Mouse (Mus musculus): ENCODE results near the gene Usp54. TPM values are rescaled to one million over a fixed set of nuclear protein-coding genes. Genes with fewer than 3 reads are reported as not detected.

The Usp54 gene
- polyA plus RNA-seq, 1 experiment: 8.4 TPM

GRCm38 (mm10) chr14:20668154-20668810 lies 27.4 kb upstream of the Usp54 start, which contains the start of gene Synpo2l:
Gene Synpo2l (minus strand): TSS chr14:20668354.
- no peaks in the 10 kb centered on the region for H3K4me1 ChIP-seq (ENCODE audit: control insufficient read depth, insufficient read depth, low read length)
- no peak within 1 kb of the TSS for H3K27ac ChIP-seq (ENCODE audit: insufficient read depth, low read length)
- no peak for TF ChIP-seq POLR2A (IDR thresholded peaks at IDR 0.05; ENCODE audit: low read depth, low read length)
- TF ChIP-seq CTCF (IDR thresholded peaks at IDR 0.05; ENCODE audit: borderline replicate concordance, insufficient read depth, low read length): no peak
- H3K4me3 ChIP-seq (ENCODE audit: insufficient read depth, low read length): no peak within 1 kb of the TSS

GRCm38 (mm10) chr14:20667469-20667868 lies 26.6 kb upstream of the Usp54 start:
- no peak for TF ChIP-seq POLR2A (IDR thresholded peaks at IDR 0.05; ENCODE audit: low read depth, low read length)
- no peak for TF ChIP-seq CTCF (IDR thresholded peaks at IDR 0.05; ENCODE audit: borderline replicate concordance, insufficient read depth, low read length)
- H3K4me1 ChIP-seq (ENCODE audit: control insufficient read depth, insufficient read depth, low read length): peaks cover 1% of the 10 kb centered on the region; the same call in 1 of the 2 replicates
- no peak overlapping the region for H3K27ac ChIP-seq (ENCODE audit: insufficient read depth, low read length)
- H3K4me3 ChIP-seq (ENCODE audit: insufficient read depth, low read length): no peak overlapping the region

GRCm38 (mm10) chr14:20664436-20664835 lies 23.6 kb upstream of the Usp54 start:
- H3K4me1 ChIP-seq (ENCODE audit: control insufficient read depth, insufficient read depth, low read length): peaks cover 6% of the 10 kb centered on the region; the same call in 1 of the 2 replicates
- no peak for TF ChIP-seq CTCF (IDR thresholded peaks at IDR 0.05; ENCODE audit: borderline replicate concordance, insufficient read depth, low read length)
- no peak for TF ChIP-seq POLR2A (IDR thresholded peaks at IDR 0.05; ENCODE audit: low read depth, low read length)
- H3K27ac ChIP-seq (ENCODE audit: insufficient read depth, low read length): no peak overlapping the region
- no peak overlapping the region for H3K4me3 ChIP-seq (ENCODE audit: insufficient read depth, low read length)

GRCm38 (mm10) chr14:20663601-20664000 lies 22.7 kb upstream of the Usp54 start:
- TF ChIP-seq CTCF (IDR thresholded peaks at IDR 0.05; ENCODE audit: borderline replicate concordance, insufficient read depth, low read length): no peak
- no peak for TF ChIP-seq POLR2A (IDR thresholded peaks at IDR 0.05; ENCODE audit: low read depth, low read length)
- H3K4me3 ChIP-seq (ENCODE audit: insufficient read depth, low read length): no peak overlapping the region
- no peak overlapping the region for H3K27ac ChIP-seq (ENCODE audit: insufficient read depth, low read length)
- peaks cover 6% of the 10 kb centered on the region; the same call in 1 of the 2 replicates for H3K4me1 ChIP-seq (ENCODE audit: control insufficient read depth, insufficient read depth, low read length)

GRCm38 (mm10) chr14:20662740-20663139 lies 21.9 kb upstream of the Usp54 start:
- Histone ChIP-seq H3K4me1 (ENCODE audit: control insufficient read depth, insufficient read depth, low read length) (peaks cover 6% of the 10 kb centered on the region; the same call in 1 of the 2 replicates), H3K27ac (ENCODE audit: insufficient read depth, low read length) (no peak overlapping the region), H3K4me3 (ENCODE audit: insufficient read depth, low read length) (no peak overlapping the region)
- no peak for TF ChIP-seq CTCF (IDR thresholded peaks at IDR 0.05; ENCODE audit: borderline replicate concordance, insufficient read depth, low read length)

GRCm38 (mm10) chr14:20661661-20662331 lies 20.9 kb upstream of the Usp54 start:
- peaks cover 6% of the 10 kb centered on the region; the same call in 1 of the 2 replicates for H3K4me1 ChIP-seq (ENCODE audit: control insufficient read depth, insufficient read depth, low read length)
- H3K4me3 ChIP-seq (ENCODE audit: insufficient read depth, low read length): peak overlapping the region; percentile 77
- no peak for TF ChIP-seq CTCF (IDR thresholded peaks at IDR 0.05; ENCODE audit: borderline replicate concordance, insufficient read depth, low read length)
- TF ChIP-seq POLR2A (IDR thresholded peaks at IDR 0.05; ENCODE audit: low read depth, low read length): no peak
- H3K27ac ChIP-seq (ENCODE audit: insufficient read depth, low read length): peak overlapping the region; percentile 62

GRCm38 (mm10) chr14:20660827-20661660 lies 20.2 kb upstream of the Usp54 start:
- peak; percentile 52; the same call in 1 of the 2 replicates for TF ChIP-seq CTCF (IDR thresholded peaks at IDR 0.05; ENCODE audit: borderline replicate concordance, insufficient read depth, low read length)
- peak; percentile 78 for TF ChIP-seq POLR2A (IDR thresholded peaks at IDR 0.05; ENCODE audit: low read depth, low read length)
- Histone ChIP-seq H3K27ac (ENCODE audit: insufficient read depth, low read length) (peak overlapping the region; percentile 62), H3K4me1 (ENCODE audit: control insufficient read depth, insufficient read depth, low read length) (peaks cover 6% of the 10 kb centered on the region; the same call in 1 of the 2 replicates), H3K4me3 (ENCODE audit: insufficient read depth, low read length) (peak overlapping the region; percentile 77)

- TF ChIP-seq CTCF (IDR thresholded peaks at IDR 0.05; ENCODE audit: borderline replicate concordance, insufficient read depth, low read length) (no peak), POLR2A (IDR thresholded peaks at IDR 0.05; ENCODE audit: low read depth, low read length) (no peak)
- Histone ChIP-seq H3K27ac (ENCODE audit: insufficient read depth, low read length) (no peak overlapping the region), H3K4me3 (ENCODE audit: insufficient read depth, low read length) (no peak overlapping the region), H3K4me1 (ENCODE audit: control insufficient read depth, insufficient read depth, low read length) (peaks cover 8% of the 10 kb centered on the region; the same call in 1 of the 2 replicates)
These were observed 18.8 kb upstream of the Usp54 start for GRCm38 (mm10) chr14:20659687-20660086.

GRCm38 (mm10) chr14:20658902-20659301 lies 18.0 kb upstream of the Usp54 start:
- TF ChIP-seq POLR2A (IDR thresholded peaks at IDR 0.05; ENCODE audit: low read depth, low read length) (no peak), CTCF (IDR thresholded peaks at IDR 0.05; ENCODE audit: borderline replicate concordance, insufficient read depth, low read length) (no peak)
- Histone ChIP-seq H3K27ac (ENCODE audit: insufficient read depth, low read length) (no peak overlapping the region), H3K4me3 (ENCODE audit: insufficient read depth, low read length) (no peak overlapping the region), H3K4me1 (ENCODE audit: control insufficient read depth, insufficient read depth, low read length) (peaks cover 8% of the 10 kb centered on the region; the same call in 1 of the 2 replicates)
